Comparison of ENCODE assay signal across 23 mouse cellular contexts in genomic region chr1:120186204-120186603, GRCm38 (mm10).
DNase-seq lines count a peak whose midpoint lies in the region; ATAC-seq and TF ChIP-seq lines count a peak whose summit lies in the region.
"Had no signal": no experiment of that assay in that cellular context is flagged by ENCODE, and none has a peak within 500 bp of the region (broad histone marks: within the 10 kb centered on the region; RNA-seq: fewer than 3 reads in every experiment).

No protein-coding gene starts in this region.

- H3K27me3 ChIP-seq in hindbrain, embryonic 16.5 days (replicated peaks; ENCODE audit: control insufficient read depth, insufficient read depth, low read length): no peaks in the 10 kb centered on the region
- H3K27me3 ChIP-seq in hindbrain, embryonic 14.5 days (ENCODE audit: control insufficient read depth, insufficient read depth, low read length): no peaks in the 10 kb centered on the region
- no peaks in the 10 kb centered on the region for H3K27me3 ChIP-seq in forebrain, embryonic 14.5 days (replicated peaks; ENCODE audit: control insufficient read depth, insufficient read depth, low read length)
- no peaks in the 10 kb centered on the region for H3K27me3 ChIP-seq in midbrain, embryonic 14.5 days (ENCODE audit: control insufficient read depth, insufficient read depth, low read length)
- H3K27me3 ChIP-seq: heart, embryonic 13.5 days; hindbrain, embryonic 13.5 days had no signal

- no peak for TF ChIP-seq CTCF in brain, embryonic 14.5 days (IDR thresholded peaks at IDR 0.05; ENCODE audit: borderline replicate concordance, extremely low read depth, insufficient read depth, insufficient read length)

- H3K4me1 ChIP-seq in hindbrain, embryonic 16.5 days (ENCODE audit: control insufficient read depth, insufficient read depth, low read depth, low read length): peaks cover 3% of the 10 kb centered on the region; the same call in 1 of the 2 replicates
- H3K4me1 ChIP-seq in hindbrain, embryonic 14.5 days (replicated peaks; ENCODE audit: control insufficient read depth, insufficient read depth, low read length): no peaks in the 10 kb centered on the region
- no peaks in the 10 kb centered on the region for H3K4me1 ChIP-seq in forebrain, embryonic 14.5 days (ENCODE audit: control insufficient read depth, insufficient read depth, low read length)
- no peaks in the 10 kb centered on the region; the same call in 1 of the 2 replicates for H3K4me1 ChIP-seq in midbrain, embryonic 14.5 days (ENCODE audit: control insufficient read depth, insufficient read depth, low read length)
- H3K4me1 ChIP-seq: heart, embryonic 13.5 days had no signal

- no peak overlapping the region for H3K4me2 ChIP-seq in hindbrain, embryonic 16.5 days (ENCODE audit: low read length)
- no peak overlapping the region for H3K4me2 ChIP-seq in hindbrain, embryonic 14.5 days (replicated peaks)
- H3K4me2 ChIP-seq in forebrain, embryonic 14.5 days (ENCODE audit: low read length): no peak overlapping the region
- H3K4me2 ChIP-seq in midbrain, embryonic 14.5 days (ENCODE audit: low read length): no peak overlapping the region
- H3K4me2 ChIP-seq: heart, embryonic 13.5 days; hindbrain, embryonic 13.5 days; lung, embryonic 14.5 days had no signal

- TF ChIP-seq POLR2A in brain, embryonic 14.5 days (IDR thresholded peaks at IDR 0.05; ENCODE audit: borderline replicate concordance, extremely low read depth, insufficient read depth, insufficient read length, poor library complexity, severe bottlenecking): no peak

- H3K9ac ChIP-seq in hindbrain, embryonic 16.5 days (ENCODE audit: low read depth, low read length): no peak overlapping the region
- no peak overlapping the region for H3K9ac ChIP-seq in hindbrain, embryonic 14.5 days
- H3K9ac ChIP-seq in forebrain, embryonic 14.5 days (ENCODE audit: low read length): no peak overlapping the region
- H3K9ac ChIP-seq in midbrain, embryonic 14.5 days (replicated peaks; ENCODE audit: low read length): no peak overlapping the region
- H3K9ac ChIP-seq: heart, embryonic 13.5 days; hindbrain, embryonic 13.5 days; liver, embryonic 14.5 days; lung, embryonic 14.5 days had no signal

- H3K36me3 ChIP-seq in hindbrain, embryonic 16.5 days (ENCODE audit: control insufficient read depth, insufficient read depth, low read length): no peaks in the 10 kb centered on the region
- no peaks in the 10 kb centered on the region for H3K36me3 ChIP-seq in hindbrain, embryonic 14.5 days (replicated peaks; ENCODE audit: control insufficient read depth, insufficient read depth)
- H3K36me3 ChIP-seq in forebrain, embryonic 14.5 days (ENCODE audit: control insufficient read depth, insufficient read depth, low read length): no peaks in the 10 kb centered on the region
- no peaks in the 10 kb centered on the region for H3K36me3 ChIP-seq in midbrain, embryonic 14.5 days (ENCODE audit: control insufficient read depth, insufficient read depth, low read length)
- H3K36me3 ChIP-seq: heart, embryonic 13.5 days; hindbrain, embryonic 13.5 days had no signal

- ATAC-seq in hindbrain, embryonic 16.5 days: peak; percentile 17; the same call in 1 of the 2 replicates
- ATAC-seq in hindbrain, embryonic 14.5 days (ENCODE audit: low FRiP score): no peak
- peak; percentile 38; the same call in 1 of the 2 replicates for ATAC-seq in forebrain, embryonic 14.5 days
- ATAC-seq in midbrain, embryonic 14.5 days (ENCODE audit: low FRiP score, low TSS enrichment): peak; percentile 34; the same call in 1 of the 2 replicates
- ATAC-seq: CD4-positive, CD25-positive, alpha-beta regulatory T cell, adult 4 months had no signal

- no peak overlapping the region for H3K27ac ChIP-seq in hindbrain, embryonic 16.5 days (ENCODE audit: low read depth, low read length)
- H3K27ac ChIP-seq in hindbrain, embryonic 14.5 days: no peak overlapping the region
- no peak overlapping the region for H3K27ac ChIP-seq in forebrain, embryonic 14.5 days (ENCODE audit: low read depth, low read length)
- H3K27ac ChIP-seq in midbrain, embryonic 14.5 days (replicated peaks; ENCODE audit: low read depth, low read length): peak overlapping the region; percentile 17; the same call in 1 of the 2 replicates
- H3K27ac ChIP-seq: heart, embryonic 13.5 days; hindbrain, embryonic 13.5 days; liver, embryonic 14.5 days had no signal

- no peak overlapping the region for H3K4me3 ChIP-seq in hindbrain, embryonic 16.5 days (ENCODE audit: low read length)
- no peak overlapping the region for H3K4me3 ChIP-seq in hindbrain, embryonic 14.5 days (replicated peaks; ENCODE audit: low read length)
- no peak overlapping the region for H3K4me3 ChIP-seq in forebrain, embryonic 14.5 days (ENCODE audit: low read depth, low read length)
- no peak overlapping the region for H3K4me3 ChIP-seq in midbrain, embryonic 14.5 days (replicated peaks; ENCODE audit: low read depth, low read length)
- H3K4me3 ChIP-seq: heart, embryonic 13.5 days; hindbrain, embryonic 13.5 days; myocyte had no signal

- WGBS in hindbrain, embryonic 16.5 days: 51% methylated on average over 6 of the region's 6 CpGs
- 60% methylated on average over 6 of the region's 6 CpGs for WGBS in hindbrain, embryonic 14.5 days
- WGBS in forebrain, embryonic 14.5 days: 43% methylated on average over 6 of the region's 6 CpGs
- WGBS in midbrain, embryonic 14.5 days: 29% methylated on average over 6 of the region's 6 CpGs

- H3K9me3 ChIP-seq in hindbrain, embryonic 16.5 days (ENCODE audit: control insufficient read depth, low read length): no peaks in the 10 kb centered on the region
- no peaks in the 10 kb centered on the region for H3K9me3 ChIP-seq in hindbrain, embryonic 14.5 days (ENCODE audit: control insufficient read depth, low read length)
- no peaks in the 10 kb centered on the region for H3K9me3 ChIP-seq in forebrain, embryonic 14.5 days (replicated peaks; ENCODE audit: control insufficient read depth, low read length)
- H3K9me3 ChIP-seq in midbrain, embryonic 14.5 days (ENCODE audit: control insufficient read depth, low read length): no peaks in the 10 kb centered on the region
- H3K9me3 ChIP-seq: hindbrain, embryonic 13.5 days had no signal

- DNase-seq in hindbrain, embryonic 14.5 days (ENCODE audit: low spot score): no peak
- DNase-seq in brain, embryonic 14.5 days (ENCODE audit: low read depth): peak; percentile 30
- DNase-seq in forebrain, embryonic 14.5 days (ENCODE audit: low spot score): no peak
- DNase-seq in midbrain, embryonic 14.5 days: peak; percentile 30
- DNase-seq in c-Kit-positive CD71-positive TER-119-positive erythroid progenitor cells, embryonic 14.5 days (ENCODE audit: low spot score): no peak
- no peak for DNase-seq in kidney, postnatal 10 days
- DNase-seq in thymus, postnatal 0 days (ENCODE audit: low spot score): no peak
- DNase-seq: adrenal gland, postnatal 25 days; cerebellum, adult 2 months; cerebellum, postnatal 14 days; heart, postnatal 14 days; kidney, adult 18-20 months; layer of hippocampus, adult 9-11 months; liver; lung, embryonic 14.5 days; lung, postnatal 14 days; right cerebral cortex, postnatal 14 days had no signal

Comparison
In these comparisons a context has a peak if more than half of its experiments do, and no peak if none do; other contexts are left out.
1. DNase-seq: peak in brain, embryonic 14.5 days (single experiment) and midbrain, embryonic 14.5 days (single experiment); none in hindbrain, embryonic 14.5 days (single experiment), forebrain, embryonic 14.5 days (single experiment), c-Kit-positive CD71-positive TER-119-positive erythroid progenitor cells, embryonic 14.5 days (single experiment), kidney, postnatal 10 days (single experiment) and thymus, postnatal 0 days (single experiment).